Mouse (Mus musculus) forebrain, postnatal 0 days (tissue): ENCODE results near the gene Col9a1. TPM values are rescaled to one million over a fixed set of nuclear protein-coding genes. Genes with fewer than 3 reads are reported as not detected.

ENCODE experiments used
- ATAC-seq: fragments of 200-750 bp; cut with Nextera tagmentation; 2 replicates; pipeline ENCODE4 v1.8.0; 2017; ENCODE audit warnings: mild to moderate bottlenecking, moderate library complexity
- DNase-seq: peaks from one replicate; pipeline ENCODE4 v3.0.0-alpha.2; 2015
- H3K27ac ChIP-seq: fragments of 300-500 bp; sonication (generic); 2 replicates; pipeline ENCODE4 v1.5.1; 2014; ENCODE audit warnings: low read depth, mild to moderate bottlenecking, antibody characterized with exemption, low read length, moderate library complexity, mixed read lengths
- H3K27me3 ChIP-seq: fragments of 300-500 bp; sonication (generic); 2 replicates; pipeline ENCODE4 v1.6.1; 2014; ENCODE audit warnings: mild to moderate bottlenecking, low read length, mixed read lengths; ENCODE audit not compliant: insufficient read depth
- H3K36me3 ChIP-seq: fragments of 300-500 bp; sonication (generic); 2 replicates; pipeline ENCODE4 v1.6.1; 2014; ENCODE audit warnings: mild to moderate bottlenecking, moderate library complexity; ENCODE audit not compliant: insufficient read depth
- H3K4me1 ChIP-seq: fragments of 300-500 bp; sonication (generic); 2 replicates; pipeline ENCODE4 v1.6.1; 2014; ENCODE audit warnings: antibody characterized with exemption; ENCODE audit not compliant: insufficient read depth
- H3K4me2 ChIP-seq: fragments of 300-500 bp; sonication (generic); 2 replicates; pipeline ENCODE4 v1.6.1; 2014; ENCODE audit warnings: low read depth, mild to moderate bottlenecking, moderate library complexity
- H3K4me3 ChIP-seq: fragments of 300-500 bp; sonication (generic); 2 replicates; pipeline ENCODE4 v1.5.1; 2014; ENCODE audit warnings: low read depth, low read length, mixed read lengths
- H3K9ac ChIP-seq: fragments of 300-500 bp; sonication (generic); 2 replicates; pipeline ENCODE4 v1.6.1; 2014; ENCODE audit warnings: mild to moderate bottlenecking
- H3K9me3 ChIP-seq: fragments of 300-500 bp; sonication (generic); 2 replicates; pipeline ENCODE4 v1.6.1; 2016; ENCODE audit warnings: low read length
- CTCF ChIP-seq: sonication (generic); IDR thresholded peaks from 2 replicates; pipeline ENCODE4 v1.5.1; 2016; ENCODE audit warnings: antibody characterized with exemption, control low read depth, low read depth
- WGBS: fragments of 180-500 bp; shearing (Covaris S2); extraction: QIAGEN DNeasy Blood & Tissue Kit; methylation state at CpG from one replicate; pipeline ENCODE4 v1.1.7; 2014; 5-methylcytosine and 5-hydroxymethylcytosine counted together
- polyA plus RNA-seq: library from polyadenylated mRNA; unstranded; fragments of >200 nt; fragmentation: Nextera tagmentation; extraction: Ambion mirVana; gene quantifications from 2 replicates; pipeline ENCODE4 v1.2.1, GENCODE M21; 2015
- total RNA-seq: library from RNA; depleted of rRNA; stranded (reverse); fragments of >200 nt; gene quantifications from 2 replicates; pipeline ENCODE4 v1.2.3, GENCODE M21; 2014

Gene Col9a1
- total and polyA plus RNA-seq, 2 experiments from 2014 or later, result 1.8 to 4.2 TPM

DNA sequence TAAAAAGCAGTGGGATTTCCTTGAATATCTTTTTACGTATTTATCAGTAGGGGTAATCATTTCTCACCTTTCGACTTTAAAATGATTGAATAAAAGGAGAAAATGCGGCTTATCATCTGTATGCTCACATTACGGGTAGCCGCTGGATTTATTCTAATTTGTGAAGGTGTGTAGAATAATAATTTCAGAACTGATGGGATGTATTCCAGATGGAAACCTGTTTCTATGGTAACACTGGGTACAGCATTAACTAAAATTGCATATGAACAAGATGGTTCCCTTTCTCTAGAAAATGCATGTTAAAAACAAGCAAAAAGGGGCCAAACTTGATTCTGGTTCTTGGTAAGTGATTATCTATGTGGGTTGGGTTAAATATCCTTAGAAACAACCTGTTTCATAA lies 19.7 kb upstream of the Col9a1 start:
- no peak for TF ChIP-seq CTCF
- no peak for DNase-seq
- no peak for ATAC-seq
- Histone ChIP-seq H3K27ac (no peak overlapping the region), H3K27me3 (no peaks in the 10 kb centered on the region), H3K9me3 (0 out of 2 replicates have a peak, but pooled peaks cover 4% of the 10 kb centered on the region), H3K36me3 (no peaks in the 10 kb centered on the region), H3K4me3 (no peak overlapping the region), H3K4me1 (no peaks in the 10 kb centered on the region), H3K9ac (no peak overlapping the region), H3K4me2 (no peak overlapping the region)
- WGBS, result 72% methylated on average over 5 of the region's 5 CpGs

DNA sequence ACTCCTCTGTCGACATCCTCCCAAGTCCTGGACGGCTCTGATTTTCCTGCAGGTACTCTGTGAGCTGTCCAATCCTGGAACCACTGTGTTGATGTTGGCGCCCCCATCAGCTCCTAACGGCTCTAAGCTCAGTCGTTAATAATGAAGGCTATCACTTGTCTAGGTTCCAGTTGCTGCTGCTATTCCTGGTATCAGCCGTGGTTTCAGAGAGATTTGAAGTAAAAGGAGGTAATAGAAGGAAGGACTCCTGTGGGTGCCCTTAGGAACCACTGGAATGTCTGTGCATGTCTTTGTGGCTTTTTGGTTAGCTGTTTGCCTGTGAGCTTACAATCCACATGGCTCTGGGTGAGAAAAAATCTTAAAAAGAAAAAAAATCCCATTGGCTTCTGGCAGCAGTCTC lies 8.0 kb upstream of the Col9a1 start:
- TF ChIP-seq CTCF, result no peak
- ATAC-seq (no peak), DNase-seq (no peak)
- Histone ChIP-seq H3K9me3 (no peaks in the 10 kb centered on the region), H3K4me2 (no peak overlapping the region), H3K27me3 (no peaks in the 10 kb centered on the region), H3K27ac (no peak overlapping the region), H3K36me3 (no peaks in the 10 kb centered on the region), H3K9ac (no peak overlapping the region), H3K4me3 (no peak overlapping the region), H3K4me1 (no peaks in the 10 kb centered on the region)
- 40% methylated on average over 6 of the region's 6 CpGs for WGBS

DNA sequence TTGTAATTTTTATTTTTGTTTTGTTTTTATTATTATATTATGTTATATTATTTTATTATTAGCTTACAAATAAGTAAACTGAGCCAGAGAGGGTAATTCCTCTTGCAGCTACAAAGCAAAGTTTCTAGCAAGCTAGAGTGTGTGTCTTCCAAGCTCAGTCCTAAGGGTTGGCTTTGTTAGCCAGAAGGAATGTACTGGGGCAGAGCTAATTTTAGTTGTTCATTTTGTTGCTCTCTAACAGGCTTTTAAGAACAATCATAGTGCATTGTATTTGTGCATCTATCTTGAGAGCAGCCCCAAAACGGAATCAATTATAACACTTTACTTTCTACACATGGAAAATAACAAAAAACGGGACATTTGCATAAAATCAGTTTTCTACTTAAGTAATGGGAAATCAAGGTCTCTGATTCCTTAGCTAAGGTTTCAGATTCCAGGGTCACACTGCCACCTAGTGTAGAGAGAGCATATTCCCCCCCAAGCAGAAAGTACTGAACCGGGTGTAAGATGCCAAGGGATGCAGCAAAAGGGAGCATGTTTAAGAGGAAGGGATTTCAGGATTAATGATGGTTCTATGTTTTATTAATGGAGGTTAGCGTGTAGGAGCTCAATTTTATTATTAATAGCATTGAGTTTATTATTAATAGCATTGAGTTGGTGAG lies 6.1 kb upstream of the Col9a1 start:
- 2% methylated on average over 4 of the region's 4 CpGs for WGBS
- no peak overlapping the region for H3K27ac ChIP-seq
- ATAC-seq (peak; percentile 87), DNase-seq (peak; percentile 87)
- H3K9ac ChIP-seq, result no peak overlapping the region
- no peaks in the 10 kb centered on the region for H3K27me3 ChIP-seq
- no peaks in the 10 kb centered on the region for H3K4me1 ChIP-seq
- no peak overlapping the region for H3K4me2 ChIP-seq
- no peaks in the 10 kb centered on the region for H3K36me3 ChIP-seq
- TF ChIP-seq CTCF, result peak; percentile 89
- H3K4me3 ChIP-seq, result no peak overlapping the region
- H3K9me3 ChIP-seq, result no peaks in the 10 kb centered on the region

DNA sequence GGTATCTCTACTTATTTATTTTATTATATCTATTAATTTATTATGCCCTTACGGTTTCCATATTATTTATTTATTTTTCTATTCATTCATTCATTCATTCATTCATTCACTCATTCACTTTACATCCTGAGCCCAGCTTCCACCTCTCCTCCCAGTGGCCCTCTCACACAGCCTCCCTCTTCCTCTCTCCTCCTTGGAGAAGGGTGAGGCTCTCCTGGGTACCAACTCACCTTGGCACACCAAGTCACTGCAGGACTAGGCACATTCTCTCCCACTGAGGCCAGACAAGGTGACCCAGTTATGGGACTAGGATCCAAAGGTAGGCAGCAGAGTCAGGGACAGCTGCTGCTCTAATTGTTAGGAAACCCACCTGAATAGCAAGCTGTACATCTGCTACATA lies 5.5 kb upstream of the Col9a1 start:
- H3K4me2 ChIP-seq, result no peak overlapping the region
- H3K4me1 ChIP-seq, result no peaks in the 10 kb centered on the region
- no peak overlapping the region for H3K9ac ChIP-seq
- H3K27me3 ChIP-seq, result no peaks in the 10 kb centered on the region
- DNase-seq (no peak), ATAC-seq (no peak)
- no peaks in the 10 kb centered on the region for H3K9me3 ChIP-seq
- H3K4me3 ChIP-seq, result no peak overlapping the region
- no peak overlapping the region for H3K27ac ChIP-seq
- no peak for TF ChIP-seq CTCF
- 77% methylated on average over 1 of the region's 1 CpGs for WGBS
- no peaks in the 10 kb centered on the region for H3K36me3 ChIP-seq

DNA sequence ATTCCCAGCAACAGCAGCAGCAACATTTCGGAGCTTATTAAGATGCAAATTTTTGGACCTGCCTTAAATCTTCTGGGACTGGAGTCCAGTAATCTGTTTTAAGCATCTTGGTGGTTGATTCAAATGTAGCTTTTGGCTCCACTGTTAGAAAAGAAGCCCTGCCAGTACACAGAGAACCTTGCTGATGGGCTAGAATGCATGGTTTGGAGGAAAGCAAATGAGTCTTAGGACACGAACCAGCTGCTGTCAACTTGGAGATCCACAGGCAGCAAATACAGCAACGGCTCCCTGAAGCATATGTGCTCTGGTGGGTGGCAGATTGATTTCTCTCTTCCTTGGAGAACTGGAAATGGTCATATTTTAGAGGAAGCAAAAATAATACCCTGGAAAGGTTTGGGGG lies 4.8 kb upstream of the Col9a1 start:
- no peak for TF ChIP-seq CTCF
- Histone ChIP-seq H3K9ac (no peak overlapping the region), H3K4me2 (no peak overlapping the region), H3K27ac (no peak overlapping the region), H3K9me3 (no peaks in the 10 kb centered on the region), H3K27me3 (no peaks in the 10 kb centered on the region), H3K4me1 (no peaks in the 10 kb centered on the region), H3K36me3 (no peaks in the 10 kb centered on the region), H3K4me3 (no peak overlapping the region)
- WGBS, result 29% methylated on average over 3 of the region's 3 CpGs
- no peak for ATAC-seq
- no peak for DNase-seq

DNA sequence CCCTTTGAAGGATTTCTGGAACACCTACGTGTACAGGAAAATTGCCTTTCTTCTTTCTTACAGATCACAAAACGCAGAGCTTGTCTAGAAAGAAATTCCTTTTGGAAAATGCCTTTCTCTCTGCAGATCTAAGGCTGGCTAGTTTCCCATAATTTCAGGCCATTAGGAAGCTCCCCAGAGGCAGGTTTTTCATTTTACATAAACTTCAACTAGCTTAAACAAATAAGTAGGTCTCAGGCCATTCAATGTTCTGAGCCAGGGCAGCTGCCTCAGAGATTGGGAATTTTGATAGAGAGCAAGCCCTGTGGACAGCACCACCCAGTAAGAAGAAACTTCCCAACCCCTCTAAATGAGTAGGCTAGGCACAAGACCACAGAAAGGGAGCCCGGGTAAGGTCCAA lies 1.6 kb upstream of the Col9a1 start:
- TF ChIP-seq CTCF, result no peak
- no peak overlapping the region for H3K4me3 ChIP-seq
- no peak for DNase-seq
- H3K36me3 ChIP-seq, result no peaks in the 10 kb centered on the region
- ATAC-seq, result no peak
- H3K4me1 ChIP-seq, result no peaks in the 10 kb centered on the region
- no peak overlapping the region for H3K9ac ChIP-seq
- no peaks in the 10 kb centered on the region for H3K27me3 ChIP-seq
- WGBS, result 69% methylated on average over 3 of the region's 3 CpGs
- no peak overlapping the region for H3K4me2 ChIP-seq
- no peaks in the 10 kb centered on the region for H3K9me3 ChIP-seq
- H3K27ac ChIP-seq, result no peak overlapping the region

DNA sequence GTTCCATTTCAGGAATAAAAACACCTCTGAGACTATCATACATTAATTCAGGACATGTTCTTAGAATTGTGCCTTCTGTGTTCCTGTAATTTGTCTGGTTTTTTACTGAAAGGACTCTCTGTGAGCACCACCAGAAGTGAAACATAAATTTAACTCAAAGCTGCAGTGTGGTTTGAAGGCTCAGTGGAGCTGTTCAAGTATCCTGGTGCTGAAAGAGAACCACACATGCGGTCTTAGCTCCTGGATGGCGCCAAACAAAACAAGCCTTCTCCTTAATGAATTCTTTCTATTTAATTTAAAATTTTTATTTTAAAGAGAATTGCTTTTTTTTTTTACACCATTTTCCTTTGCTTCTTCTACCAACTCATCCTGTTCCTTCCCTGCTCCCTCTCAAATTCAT lies 2.4 kb downstream of the Col9a1 start:
- H3K27ac ChIP-seq, result no peak overlapping the region
- WGBS, result 88% methylated on average over 2 of the region's 2 CpGs
- ATAC-seq, result no peak

DNA sequence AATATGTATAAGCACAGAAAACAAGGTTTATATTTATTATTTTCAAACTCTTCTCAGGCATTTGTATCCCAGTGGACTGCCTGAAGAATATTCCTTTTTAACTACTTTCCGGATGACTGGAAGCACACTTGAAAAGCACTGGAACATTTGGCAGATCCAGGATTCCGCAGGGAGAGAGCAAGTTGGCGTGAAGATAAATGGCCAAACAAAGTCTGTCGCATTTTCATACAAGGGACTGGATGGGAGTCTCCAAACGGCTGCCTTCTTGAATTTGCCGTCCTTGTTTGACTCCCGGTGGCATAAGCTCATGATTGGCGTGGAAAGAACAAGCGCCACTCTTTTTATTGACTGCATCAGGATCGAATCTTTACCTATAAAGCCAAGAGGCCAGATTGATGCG lies 7.6 kb downstream of the Col9a1 start:
- Histone ChIP-seq H3K36me3 (no peaks in the 10 kb centered on the region), H3K27ac (no peak overlapping the region), H3K27me3 (no peaks in the 10 kb centered on the region), H3K4me2 (no peak overlapping the region), H3K9me3 (no peaks in the 10 kb centered on the region), H3K4me3 (no peak overlapping the region), H3K4me1 (no peaks in the 10 kb centered on the region), H3K9ac (no peak overlapping the region)
- no peak for TF ChIP-seq CTCF
- WGBS, result 56% methylated on average over 11 of the region's 11 CpGs
- DNase-seq (peak; percentile 56), ATAC-seq (peak; percentile 27; the same call in 1 of the 2 replicates)

More for the DNA sequence above, 2.4 kb downstream of the Col9a1 start:
- no peak overlapping the region for H3K9ac ChIP-seq
- TF ChIP-seq CTCF, result no peak
- H3K36me3 ChIP-seq, result no peaks in the 10 kb centered on the region
- no peak overlapping the region for H3K4me2 ChIP-seq
- no peak for DNase-seq
- H3K4me1 ChIP-seq, result no peaks in the 10 kb centered on the region
- H3K9me3 ChIP-seq, result no peaks in the 10 kb centered on the region
- no peak overlapping the region for H3K4me3 ChIP-seq
- H3K27me3 ChIP-seq, result no peaks in the 10 kb centered on the region
